Mouse (Mus musculus): Measurements from ENCODE around the gene Faim. TPM values are rescaled to one million over a fixed set of nuclear protein-coding genes. Genes with fewer than 3 reads are reported as not detected.
A peak's percentile ranks its signal among the peaks of the same experiment; 100 is the strongest.

The Faim gene
- polyA plus RNA-seq, 1 experiment from 2014 or later: 42.9 TPM

- H3K27ac ChIP-seq: no peak overlapping the region
- no peak overlapping the region for H3K4me2 ChIP-seq
- H3K36me3 ChIP-seq: no peaks in the 10 kb centered on the region
- ATAC-seq (ENCODE audit: borderline replicate concordance, extremely low read depth, low FRiP score, low TSS enrichment): no peak
- no peak overlapping the region for H3K4me3 ChIP-seq
- no peaks in the 10 kb centered on the region for H3K9me3 ChIP-seq
- H3K9ac ChIP-seq: no peak overlapping the region
- H3K27me3 ChIP-seq: no peaks in the 10 kb centered on the region
- H3K4me1 ChIP-seq: no peaks in the 10 kb centered on the region
- whole genome bisulfite sequencing: 58% methylated on average over 5 of the region's 5 CpGs
Measured at GRCm38 (mm10) chr9:99021166-99021565, 35.0 kb downstream of the Faim start.

- Histone ChIP-seq H3K4me3 (no peak overlapping the region), H3K4me1 (no peaks in the 10 kb centered on the region), H3K36me3 (no peaks in the 10 kb centered on the region), H3K4me2 (no peak overlapping the region), H3K27me3 (no peaks in the 10 kb centered on the region), H3K9me3 (no peaks in the 10 kb centered on the region), H3K9ac (no peak overlapping the region), H3K27ac (no peak overlapping the region)
- no peak for ATAC-seq (ENCODE audit: borderline replicate concordance, extremely low read depth, low FRiP score, low TSS enrichment)
- WGBS: 79% methylated on average over 4 of the region's 4 CpGs
Measured at GRCm38 (mm10) chr9:99021751-99022150, 35.6 kb downstream of the Faim start.

GRCm38 (mm10) chr9:99032031-99032430 lies 45.9 kb downstream of the Faim start:
- ATAC-seq (ENCODE audit: borderline replicate concordance, extremely low read depth, low FRiP score, low TSS enrichment): no peak
- 68% methylated on average over 8 of the region's 8 CpGs for WGBS
- H3K9ac ChIP-seq: no peak overlapping the region

GRCm38 (mm10) chr9:99034111-99034510 lies 47.9 kb downstream of the Faim start:
- Histone ChIP-seq H3K27me3 (no peaks in the 10 kb centered on the region), H3K4me1 (no peaks in the 10 kb centered on the region), H3K4me3 (no peak overlapping the region), H3K36me3 (no peaks in the 10 kb centered on the region), H3K4me2 (no peak overlapping the region), H3K27ac (no peak overlapping the region), H3K9ac (no peak overlapping the region), H3K9me3 (no peaks in the 10 kb centered on the region)
- WGBS: 81% methylated on average over 8 of the region's 8 CpGs
- no peak for ATAC-seq (ENCODE audit: borderline replicate concordance, extremely low read depth, low FRiP score, low TSS enrichment)

More at GRCm38 (mm10) chr9:99032031-99032430, 45.9 kb downstream of the Faim start:
- Histone ChIP-seq H3K4me3 (no peak overlapping the region), H3K9me3 (no peaks in the 10 kb centered on the region), H3K27me3 (no peaks in the 10 kb centered on the region), H3K36me3 (no peaks in the 10 kb centered on the region), H3K27ac (no peak overlapping the region), H3K4me1 (no peaks in the 10 kb centered on the region), H3K4me2 (no peak overlapping the region)

- H3K4me3 ChIP-seq: no peak within 1 kb of the TSS
- H3K9me3 ChIP-seq: no peaks in the 10 kb centered on the region
- no peaks in the 10 kb centered on the region for H3K27me3 ChIP-seq
- no peak for ATAC-seq (ENCODE audit: borderline replicate concordance, extremely low read depth, low FRiP score, low TSS enrichment)
- WGBS: 78% methylated on average over 12 of the region's 12 CpGs
- no peak within 1 kb of the TSS for H3K9ac ChIP-seq
- no peaks in the 10 kb centered on the region for H3K36me3 ChIP-seq
- H3K27ac ChIP-seq: no peak within 1 kb of the TSS
- H3K4me1 ChIP-seq: no peaks in the 10 kb centered on the region
- H3K4me2 ChIP-seq: no peak within 1 kb of the TSS
Measured at GRCm38 (mm10) chr9:99035575-99035974, 49.4 kb downstream of the Faim start, which contains the start of gene Gm1123. Gene Gm1123 (minus strand): TSS chr9:99035715.

- Histone ChIP-seq H3K27ac (no peak overlapping the region), H3K27me3 (no peaks in the 10 kb centered on the region), H3K9me3 (no peaks in the 10 kb centered on the region), H3K36me3 (no peaks in the 10 kb centered on the region), H3K9ac (no peak overlapping the region), H3K4me3 (no peak overlapping the region), H3K4me1 (no peaks in the 10 kb centered on the region), H3K4me2 (no peak overlapping the region)
- 67% methylated on average over 9 of the region's 9 CpGs for WGBS
- no peak for ATAC-seq (ENCODE audit: borderline replicate concordance, extremely low read depth, low FRiP score, low TSS enrichment)
Measured at GRCm38 (mm10) chr9:99041994-99042393, 55.8 kb downstream of the Faim start.

GRCm38 (mm10) chr9:99042641-99043040 lies 56.5 kb downstream of the Faim start:
- ATAC-seq (ENCODE audit: borderline replicate concordance, extremely low read depth, low FRiP score, low TSS enrichment): no peak
- no peaks in the 10 kb centered on the region for H3K4me1 ChIP-seq
- 87% methylated on average over 4 of the region's 4 CpGs for WGBS

GRCm38 (mm10) chr9:99044761-99045160 lies 58.6 kb downstream of the Faim start:
- H3K4me1 ChIP-seq: no peaks in the 10 kb centered on the region
- H3K9ac ChIP-seq: no peak overlapping the region
- H3K27me3 ChIP-seq: no peaks in the 10 kb centered on the region
- 89% methylated on average over 8 of the region's 8 CpGs for WGBS
- H3K9me3 ChIP-seq: no peaks in the 10 kb centered on the region
- no peak overlapping the region for H3K4me2 ChIP-seq
- no peaks in the 10 kb centered on the region for H3K36me3 ChIP-seq
- H3K27ac ChIP-seq: no peak overlapping the region
- H3K4me3 ChIP-seq: no peak overlapping the region
- ATAC-seq (ENCODE audit: borderline replicate concordance, extremely low read depth, low FRiP score, low TSS enrichment): no peak

More at GRCm38 (mm10) chr9:99042641-99043040, 56.5 kb downstream of the Faim start:
- no peak overlapping the region for H3K4me2 ChIP-seq
- H3K4me3 ChIP-seq: no peak overlapping the region
- H3K27me3 ChIP-seq: no peaks in the 10 kb centered on the region
- H3K36me3 ChIP-seq: no peaks in the 10 kb centered on the region
- H3K27ac ChIP-seq: no peak overlapping the region
- H3K9ac ChIP-seq: no peak overlapping the region
- no peaks in the 10 kb centered on the region for H3K9me3 ChIP-seq

- Histone ChIP-seq H3K4me1 (no peaks in the 10 kb centered on the region), H3K4me2 (no peak overlapping the region), H3K4me3 (no peak overlapping the region), H3K9me3 (no peaks in the 10 kb centered on the region), H3K27me3 (no peaks in the 10 kb centered on the region), H3K36me3 (no peaks in the 10 kb centered on the region), H3K27ac (no peak overlapping the region), H3K9ac (no peak overlapping the region)
- ATAC-seq (ENCODE audit: borderline replicate concordance, extremely low read depth, low FRiP score, low TSS enrichment): peak; percentile 81
- 53% methylated on average over 1 of the region's 1 CpGs for WGBS
Measured at GRCm38 (mm10) chr9:99048724-99049250, 62.6 kb downstream of the Faim start.

- H3K27ac ChIP-seq: no peak overlapping the region
- WGBS: 45% methylated on average over 6 of the region's 6 CpGs
Measured at GRCm38 (mm10) chr9:99049760-99050159, 63.6 kb downstream of the Faim start.

More at GRCm38 (mm10) chr9:99049760-99050159, 63.6 kb downstream of the Faim start:
- H3K4me3 ChIP-seq: no peak overlapping the region
- H3K4me2 ChIP-seq: no peak overlapping the region
- no peaks in the 10 kb centered on the region for H3K9me3 ChIP-seq
- no peaks in the 10 kb centered on the region for H3K4me1 ChIP-seq
- H3K9ac ChIP-seq: no peak overlapping the region
- H3K27me3 ChIP-seq: no peaks in the 10 kb centered on the region
- no peak for ATAC-seq (ENCODE audit: borderline replicate concordance, extremely low read depth, low FRiP score, low TSS enrichment)
- no peaks in the 10 kb centered on the region for H3K36me3 ChIP-seq

Other genes with a start within 250 kb of the Faim start
- not detected in 2 replicates for gene Prr23a1, start 143.9 kb upstream of the Faim start, polyA plus RNA-seq (2015; fragmentation: Nextera tagmentation; extraction: Ambion mirVana)
- gene Prr23a2, start 129.9 kb upstream of the Faim start, polyA plus RNA-seq (2015; fragmentation: Nextera tagmentation; extraction: Ambion mirVana): not detected in 2 replicates
- not detected in 2 replicates for gene Prr23a3, start 121.6 kb upstream of the Faim start, polyA plus RNA-seq (2015; fragmentation: Nextera tagmentation; extraction: Ambion mirVana)
- gene 7420426K07Rik, start 83.3 kb upstream of the Faim start, polyA plus RNA-seq (2015; fragmentation: Nextera tagmentation; extraction: Ambion mirVana): not detected in 2 replicates
- gene Foxl2, start 31.1 kb upstream of the Faim start, polyA plus RNA-seq (2015; fragmentation: Nextera tagmentation; extraction: Ambion mirVana): not detected in 2 replicates
- not detected in 2 replicates for gene Gm1123, start 49.3 kb downstream of the Faim start, polyA plus RNA-seq (2015; fragmentation: Nextera tagmentation; extraction: Ambion mirVana)
- gene Pik3cb, start 154.2 kb downstream of the Faim start, polyA plus RNA-seq (2015; fragmentation: Nextera tagmentation; extraction: Ambion mirVana): 1.5 and 1.6 TPM in 2 replicates

All from lung, embryonic 15.5 days (tissue).